Mouse (Mus musculus) liver, embryonic 13.5 days (tissue): ENCODE data around the gene Mettl23. TPM values are rescaled to one million over a fixed set of nuclear protein-coding genes. Genes with fewer than 3 reads are reported as not detected.
A peak's percentile ranks its signal among the peaks of the same experiment; 100 is the strongest.

Source experiments
- ATAC-seq: fragments of 200-750 bp; cut with Nextera tagmentation; 2 replicates; pipeline ENCODE4 v1.8.0; 2017; ENCODE audit warnings: low read depth, mild to moderate bottlenecking, moderate number of reproducible peaks, moderate library complexity
- DNase-seq: peaks from one replicate; pipeline ENCODE4 v3.0.0; 2022
- H3K27ac ChIP-seq: fragments of 300-500 bp; sonication (generic); 2 replicates; pipeline ENCODE4 v1.5.1; 2015; ENCODE audit warnings: moderate library complexity, mild to moderate bottlenecking, inconsistent platforms
- H3K27me3 ChIP-seq: fragments of 300-500 bp; sonication (generic); 2 replicates; pipeline ENCODE4 v1.6.1; 2015; ENCODE audit warnings: mild to moderate bottlenecking, inconsistent platforms
- H3K36me3 ChIP-seq: fragments of 300-500 bp; sonication (generic); 2 replicates; pipeline ENCODE4 v1.6.1; 2015; ENCODE audit warnings: mild to moderate bottlenecking, inconsistent platforms
- H3K4me1 ChIP-seq: fragments of 300-500 bp; sonication (generic); replicated peaks from 2 replicates; pipeline ENCODE4 v1.6.1; 2015; ENCODE audit warnings: inconsistent platforms
- H3K4me2 ChIP-seq: fragments of 300-500 bp; sonication (generic); 2 replicates; pipeline ENCODE4 v1.6.1; 2015; ENCODE audit warnings: inconsistent platforms, mild to moderate bottlenecking, moderate library complexity
- H3K4me3 ChIP-seq: fragments of 300-500 bp; sonication (generic); replicated peaks from 2 replicates; pipeline ENCODE4 v1.5.1; 2015; ENCODE audit warnings: mild to moderate bottlenecking, inconsistent platforms
- H3K9ac ChIP-seq: fragments of 300-500 bp; sonication (generic); 2 replicates; pipeline ENCODE4 v1.6.1; 2015; ENCODE audit warnings: mild to moderate bottlenecking, inconsistent platforms
- H3K9me3 ChIP-seq: fragments of 300-500 bp; sonication (generic); replicated peaks from 2 replicates; pipeline ENCODE4 v1.6.1; 2016; ENCODE audit warnings: inconsistent platforms
- WGBS: fragments of 180-500 bp; shearing (Covaris S2); methylation state at CpG from one replicate; pipeline ENCODE4 v1.1.7; 2015; ENCODE audit not compliant: insufficient replicate concordance; 5-methylcytosine and 5-hydroxymethylcytosine counted together
- polyA plus RNA-seq: library from polyadenylated mRNA; unstranded; fragments of >200 nt; fragmentation: Nextera tagmentation; extraction: Ambion mirVana; gene quantifications from 2 replicates; pipeline ENCODE4 v1.2.1, GENCODE M21; 2015

Mettl23 gene
- polyA plus RNA-seq, 1 experiment from 2014 or later: 47.0 TPM

DNA sequence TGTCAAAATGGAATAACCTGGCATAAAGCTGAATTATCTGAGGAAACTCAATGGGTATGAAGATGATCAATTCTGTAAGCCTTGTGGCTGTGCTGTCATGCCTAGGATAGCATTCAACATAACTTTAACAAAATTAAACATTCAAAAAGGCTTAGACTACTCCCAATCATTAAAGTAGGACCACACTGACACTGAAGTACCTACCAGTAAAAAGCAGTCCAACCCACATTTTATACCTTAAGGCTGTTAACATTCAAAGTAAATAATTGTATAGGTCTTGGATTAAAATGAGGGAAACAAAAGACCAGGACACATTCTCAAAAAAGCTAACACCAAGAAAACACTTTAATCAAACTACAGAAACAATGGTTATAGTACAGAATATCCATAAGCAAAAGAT lies 6.5 kb downstream of the Mettl23 start:
- no peak for DNase-seq
- Histone ChIP-seq H3K27ac (peak overlapping the region; percentile 23; the same call in 1 of the 2 replicates), H3K27me3 (no peaks in the 10 kb centered on the region), H3K36me3 (peaks cover 65% of the 10 kb centered on the region), H3K4me3 (peak overlapping the region; percentile 28; the same call in 1 of the 2 replicates), H3K4me1 (peaks cover 63% of the 10 kb centered on the region), H3K4me2 (0 out of 2 replicates have a peak overlapping the region, but pooled peaks have one; percentile 28), H3K9me3 (no peaks in the 10 kb centered on the region), H3K9ac (peak overlapping the region; percentile 55; the same call in 1 of the 2 replicates)
- ATAC-seq: no peak

DNA sequence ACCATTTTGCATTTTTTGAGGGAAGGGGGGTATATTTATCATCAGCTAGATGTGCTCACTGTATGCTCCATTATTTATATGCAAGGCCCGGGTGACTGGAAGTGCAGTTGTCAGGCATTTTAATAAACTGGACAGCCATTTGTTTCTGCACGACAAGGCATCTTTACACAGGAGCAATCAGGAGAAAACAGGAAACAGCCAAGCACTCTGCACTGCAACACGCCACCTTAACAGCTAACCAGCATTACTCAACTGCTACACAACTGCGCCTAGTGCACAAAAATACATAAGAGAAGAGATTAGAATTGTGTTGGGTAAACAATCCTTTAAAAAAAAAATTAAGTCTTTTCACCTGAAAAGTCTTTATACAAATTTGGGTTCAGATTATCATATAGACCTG lies 7.0 kb downstream of the Mettl23 start:
- ATAC-seq (no peak), DNase-seq (no peak)
- Histone ChIP-seq H3K4me3 (peak overlapping the region; percentile 98), H3K9ac (peak overlapping the region; percentile 99), H3K4me2 (peak overlapping the region; percentile 90), H3K27me3 (no peaks in the 10 kb centered on the region), H3K27ac (peak overlapping the region; percentile 66), H3K4me1 (peaks cover 64% of the 10 kb centered on the region), H3K36me3 (peaks cover 65% of the 10 kb centered on the region), H3K9me3 (no peaks in the 10 kb centered on the region)
- WGBS: 21% methylated on average over 4 of the region's 4 CpGs

DNA sequence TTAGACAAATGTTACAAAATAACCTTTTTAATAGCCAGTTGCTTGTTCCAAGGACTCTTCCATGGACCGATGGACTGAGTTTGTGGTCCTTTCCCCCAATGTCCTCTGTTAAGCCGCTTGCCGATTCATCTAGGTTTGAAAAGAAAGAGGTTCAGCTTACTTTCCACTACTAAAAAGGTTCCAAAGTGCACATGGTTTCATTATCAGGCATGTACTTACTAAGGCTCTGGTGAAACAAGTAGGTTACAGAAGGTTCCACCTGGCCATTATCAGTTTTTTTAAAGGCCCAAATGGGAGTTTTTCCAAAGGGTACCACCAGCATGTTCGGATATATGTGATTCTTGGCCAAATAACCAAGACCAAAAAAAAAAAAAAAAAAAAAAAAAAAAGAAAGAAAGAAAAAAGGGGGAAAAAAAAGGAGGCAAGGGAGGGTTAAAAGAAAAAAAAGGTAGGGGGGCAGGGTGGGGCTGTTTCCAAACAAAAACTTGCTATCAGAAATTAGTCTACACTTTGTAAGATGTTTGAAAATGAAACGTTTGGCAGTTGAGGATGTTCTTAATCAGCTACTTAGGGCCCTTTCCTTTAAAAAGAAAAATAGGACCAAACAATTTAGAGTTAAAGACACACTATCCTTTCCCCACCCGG lies 7.9 kb downstream of the Mettl23 start:
- DNase-seq (no peak), ATAC-seq (no peak)
- H3K36me3 ChIP-seq: peaks cover 60% of the 10 kb centered on the region
- H3K9ac ChIP-seq: peak overlapping the region; percentile 99
- peak overlapping the region; percentile 90 for H3K4me2 ChIP-seq
- H3K27me3 ChIP-seq: no peaks in the 10 kb centered on the region
- H3K9me3 ChIP-seq: no peaks in the 10 kb centered on the region
- 20% methylated on average over 6 of the region's 6 CpGs for WGBS
- peak overlapping the region; percentile 98 for H3K27ac ChIP-seq
- peaks cover 62% of the 10 kb centered on the region for H3K4me1 ChIP-seq
- H3K4me3 ChIP-seq: peak overlapping the region; percentile 98

DNA sequence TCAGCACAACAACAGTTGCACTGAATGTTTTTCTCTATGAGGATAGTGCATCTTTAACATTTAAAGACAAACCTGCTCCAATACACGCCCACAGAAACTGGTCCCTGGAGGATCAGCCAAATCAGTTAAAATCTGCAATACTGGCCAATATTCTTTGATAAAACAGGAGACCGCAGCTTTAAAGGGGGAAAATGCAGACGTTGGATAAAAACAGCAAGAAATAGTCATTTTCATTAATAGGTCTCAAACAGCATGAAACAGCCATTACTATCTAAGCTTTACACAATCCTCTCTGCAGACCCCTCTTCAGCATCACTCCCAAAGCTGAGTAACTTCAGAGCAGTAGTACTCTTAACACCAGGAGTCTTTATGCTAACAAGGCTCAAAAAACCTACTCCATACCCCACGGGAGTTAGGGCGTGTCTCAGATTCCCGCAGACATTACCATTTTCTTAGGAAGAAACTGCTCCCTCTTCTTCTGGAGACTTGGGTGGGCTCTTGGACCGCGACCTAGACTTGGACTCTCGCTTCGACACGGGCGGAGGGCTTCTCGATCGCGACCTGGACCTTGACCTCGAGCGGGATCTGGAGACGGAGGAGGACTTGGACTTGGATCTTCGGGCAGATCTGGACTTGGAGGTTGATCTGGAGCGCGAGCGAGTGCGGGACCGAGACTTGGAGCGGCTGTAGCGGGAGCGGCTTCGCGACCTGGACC lies 8.7 kb downstream of the Mettl23 start:
- peaks cover 57% of the 10 kb centered on the region for H3K4me1 ChIP-seq
- no peak for ATAC-seq
- H3K4me2 ChIP-seq: peak overlapping the region; percentile 90
- H3K27ac ChIP-seq: peak overlapping the region; percentile 98
- WGBS: under 1% methylated on average over 29 of the region's 29 CpGs
- H3K9me3 ChIP-seq: no peaks in the 10 kb centered on the region
- peak overlapping the region; percentile 99 for H3K9ac ChIP-seq
- peak overlapping the region; percentile 98 for H3K4me3 ChIP-seq
- no peak for DNase-seq
- H3K27me3 ChIP-seq: no peaks in the 10 kb centered on the region
- peaks cover 52% of the 10 kb centered on the region for H3K36me3 ChIP-seq

DNA sequence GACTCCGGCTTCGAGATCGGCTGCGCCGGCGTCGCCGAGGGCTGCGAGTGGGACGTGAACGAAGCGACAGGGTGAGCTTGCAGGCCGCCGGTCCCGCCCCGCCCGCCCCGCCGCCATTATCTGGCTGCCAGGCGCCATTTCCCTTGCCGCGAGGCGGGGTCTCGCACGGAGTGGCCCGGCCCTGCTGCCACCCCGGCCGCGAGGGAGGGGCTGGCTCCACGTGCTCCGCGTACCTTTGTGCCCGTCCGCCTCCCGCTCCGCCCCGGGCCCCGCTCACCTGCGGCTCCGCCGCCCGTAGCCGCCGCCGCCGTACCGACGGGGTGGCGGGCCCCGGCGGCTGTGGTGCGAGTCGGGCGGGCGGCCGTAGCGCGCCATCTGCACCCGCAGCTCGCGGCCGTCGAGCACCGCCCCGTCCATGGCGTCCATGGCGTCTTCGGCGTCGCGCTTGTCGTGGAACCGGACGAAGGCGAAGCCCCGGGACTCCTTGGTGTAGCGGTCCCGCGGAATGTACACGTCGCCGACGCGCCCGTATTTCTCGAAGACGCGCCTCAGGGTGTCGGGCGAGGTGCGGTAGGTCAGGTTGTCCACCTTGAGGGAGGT lies 9.3 kb downstream of the Mettl23 start, which contains the start of gene Mfsd11:
Gene Mfsd11, plus strand, starts transcription at position 150 of the 600 bp plus-strand sequence.
- H3K27me3 ChIP-seq: no peaks in the 10 kb centered on the region
- WGBS: 0% methylated on average over 88 of the region's 91 CpGs
- peak within 1 kb of the TSS; percentile 98 for H3K27ac ChIP-seq
- DNase-seq (peak; percentile 77), ATAC-seq (peak; percentile 62)
- peaks cover 57% of the 10 kb centered on the region for H3K4me1 ChIP-seq
- peaks cover 46% of the 10 kb centered on the region for H3K36me3 ChIP-seq
- H3K4me3 ChIP-seq: peak within 1 kb of the TSS; percentile 98
- H3K9ac ChIP-seq: peak within 1 kb of the TSS; percentile 99
- peak within 1 kb of the TSS; percentile 90 for H3K4me2 ChIP-seq
- H3K9me3 ChIP-seq: no peaks in the 10 kb centered on the region

DNA sequence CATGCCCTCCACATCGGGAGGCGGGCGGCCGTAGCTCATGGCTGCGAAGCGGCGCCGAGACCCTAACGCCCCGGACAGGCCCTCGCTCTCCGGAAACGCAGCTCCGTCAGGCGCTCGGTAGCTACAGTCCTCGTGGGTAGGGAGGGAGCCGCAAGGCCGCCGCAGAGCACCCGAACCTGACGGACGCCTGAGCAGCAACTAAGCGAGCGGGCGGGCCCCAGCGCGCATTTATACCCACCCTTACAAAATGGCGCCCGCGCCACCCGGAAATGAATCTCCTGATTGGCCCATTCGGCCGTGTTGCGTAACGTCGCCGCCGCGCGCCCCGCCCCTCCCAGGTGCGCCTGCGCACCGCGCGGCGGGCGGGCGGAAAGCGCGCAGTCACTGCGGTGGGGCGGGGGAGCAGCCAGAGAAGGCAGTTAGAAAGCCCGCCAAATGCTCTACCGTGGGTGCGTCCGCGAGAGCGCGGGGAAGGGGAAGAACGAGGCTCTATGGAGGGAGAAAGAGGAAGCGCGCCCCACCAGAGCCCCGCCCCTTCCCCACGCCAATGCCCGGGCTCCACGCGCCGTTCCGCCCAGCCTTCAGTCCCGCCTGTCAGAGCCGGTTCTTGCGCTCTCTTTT lies 9.9 kb downstream of the Mettl23 start, which contains the start of gene Srsf2:
Gene Srsf2, minus strand, starts transcription at position 204 of the 621 bp plus-strand sequence.
- Histone ChIP-seq H3K9me3 (no peaks in the 10 kb centered on the region), H3K27me3 (no peaks in the 10 kb centered on the region), H3K4me1 (peaks cover 51% of the 10 kb centered on the region), H3K4me2 (peak within 1 kb of the TSS; percentile 90), H3K36me3 (peaks cover 40% of the 10 kb centered on the region), H3K27ac (peak within 1 kb of the TSS; percentile 98), H3K4me3 (peak within 1 kb of the TSS; percentile 98), H3K9ac (peak within 1 kb of the TSS; percentile 99)
- peak; percentile 84 for ATAC-seq
- peak; percentile 92 for DNase-seq
- under 1% methylated on average over 73 of the region's 74 CpGs for WGBS

DNA sequence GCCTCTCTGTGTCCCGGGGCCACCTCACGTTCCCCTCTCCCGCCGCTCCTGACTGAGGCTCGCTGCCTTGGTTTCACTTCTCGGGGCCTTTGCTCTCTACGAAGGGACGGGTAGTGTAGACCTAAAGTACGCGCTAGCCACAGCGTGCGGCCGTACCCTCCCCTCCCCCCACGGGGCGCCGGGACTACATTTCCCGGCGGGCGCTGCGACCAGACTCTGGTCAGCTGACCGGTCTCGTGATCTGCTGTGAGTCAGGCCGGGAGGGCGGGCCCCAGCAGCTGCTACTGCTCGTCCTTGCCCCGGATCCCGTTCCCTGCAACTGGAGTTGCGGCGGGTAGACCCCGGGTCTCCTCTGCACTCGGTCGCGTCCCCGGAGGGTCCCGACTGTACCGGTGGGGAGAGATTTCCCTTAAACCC lies 10.4 kb downstream of the Mettl23 start:
- Histone ChIP-seq H3K27ac (peak overlapping the region; percentile 98), H3K9me3 (no peaks in the 10 kb centered on the region), H3K9ac (peak overlapping the region; percentile 92), H3K27me3 (no peaks in the 10 kb centered on the region), H3K36me3 (peaks cover 35% of the 10 kb centered on the region), H3K4me2 (peak overlapping the region; percentile 90), H3K4me3 (peak overlapping the region; percentile 98), H3K4me1 (peaks cover 45% of the 10 kb centered on the region)
- DNase-seq (peak; percentile 92), ATAC-seq (peak; percentile 84)
- WGBS: under 1% methylated on average over 36 of the region's 36 CpGs

DNA sequence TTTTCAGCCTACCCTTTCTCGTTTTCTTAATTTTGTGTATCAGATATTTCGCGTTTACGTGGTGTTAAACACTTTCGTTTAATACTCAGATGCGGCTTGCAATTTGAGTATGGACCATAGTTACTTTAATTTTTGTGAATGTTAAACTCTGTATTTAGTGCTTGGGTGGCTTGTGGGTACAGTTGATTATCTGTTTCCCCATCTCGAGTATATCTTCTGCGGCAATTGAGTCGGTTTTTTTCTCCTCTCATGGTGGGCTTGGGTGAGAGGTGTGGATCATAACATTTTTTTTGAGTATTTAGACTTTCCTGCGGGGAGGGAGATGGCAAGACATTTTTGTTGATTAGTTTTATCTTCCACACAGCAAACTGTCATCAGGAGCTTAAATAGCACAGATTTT lies 11.2 kb downstream of the Mettl23 start:
- H3K9ac ChIP-seq: peak overlapping the region; percentile 92
- WGBS: 19% methylated on average over 10 of the region's 10 CpGs
- H3K4me2 ChIP-seq: peak overlapping the region; percentile 90
- peak overlapping the region; percentile 98 for H3K27ac ChIP-seq
- H3K36me3 ChIP-seq: peaks cover 35% of the 10 kb centered on the region
- no peak for ATAC-seq
- H3K4me3 ChIP-seq: peak overlapping the region; percentile 98
- peaks cover 40% of the 10 kb centered on the region for H3K4me1 ChIP-seq
- no peaks in the 10 kb centered on the region for H3K9me3 ChIP-seq
- no peaks in the 10 kb centered on the region for H3K27me3 ChIP-seq
- DNase-seq: no peak

DNA sequence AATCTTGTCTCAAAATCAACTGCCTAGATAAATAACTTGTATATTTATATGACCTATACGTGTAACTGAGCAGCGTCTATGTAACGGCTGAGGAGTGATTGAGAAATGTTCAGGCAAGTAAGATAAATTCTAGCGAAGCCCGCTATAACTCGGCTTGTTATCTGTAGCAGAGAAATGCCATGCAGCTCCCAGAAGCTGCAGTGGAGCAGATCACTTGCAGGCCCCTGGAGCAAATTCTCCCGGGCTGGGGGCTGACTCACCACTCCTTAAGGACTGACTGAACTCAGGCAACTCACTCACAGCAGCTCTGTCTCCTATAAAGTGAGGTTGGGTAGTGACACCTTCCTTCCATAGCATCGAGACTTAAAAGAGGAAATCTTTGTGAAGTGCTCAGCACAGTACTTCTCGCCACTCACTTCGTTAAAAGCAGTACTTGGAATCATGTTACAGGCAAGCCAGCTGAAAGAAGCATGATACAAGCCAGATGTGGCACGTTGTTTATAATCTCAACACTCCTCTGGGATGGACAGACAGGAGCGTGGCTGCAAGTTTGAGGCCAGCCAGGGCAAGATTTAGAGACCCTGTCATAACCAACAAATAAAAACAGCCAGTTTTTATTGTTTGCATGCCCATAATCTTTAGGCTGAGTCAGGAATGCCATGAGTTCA lies 14.2 kb downstream of the Mettl23 start:
- DNase-seq (no peak), ATAC-seq (no peak)
- H3K27me3 ChIP-seq: no peaks in the 10 kb centered on the region
- H3K36me3 ChIP-seq: peaks cover 26% of the 10 kb centered on the region
- no peaks in the 10 kb centered on the region for H3K9me3 ChIP-seq
- H3K4me2 ChIP-seq: no peak overlapping the region
- H3K4me1 ChIP-seq: peaks cover 26% of the 10 kb centered on the region
- no peak overlapping the region for H3K9ac ChIP-seq
- 59% methylated on average over 12 of the region's 12 CpGs for WGBS
- no peak overlapping the region for H3K4me3 ChIP-seq
- H3K27ac ChIP-seq: no peak overlapping the region

DNA sequence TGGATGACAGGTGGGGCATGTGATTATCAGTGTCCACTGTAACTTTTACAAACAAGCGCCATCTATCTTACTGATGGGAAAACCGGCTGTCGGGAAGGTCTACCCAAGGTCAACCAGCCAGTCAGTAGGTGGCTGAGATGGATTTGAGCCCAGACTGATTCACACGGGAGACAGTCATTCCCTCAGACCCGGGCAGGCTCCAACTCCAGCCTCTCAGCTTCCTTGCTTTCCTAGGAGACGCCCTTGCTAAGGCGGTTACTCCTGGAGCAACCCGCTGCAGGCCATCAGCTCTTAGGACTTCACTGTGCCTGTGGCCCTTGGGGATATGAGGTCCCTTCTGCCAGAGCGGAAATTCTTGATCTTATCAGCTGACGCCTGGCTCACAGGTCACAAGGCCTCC lies 21.4 kb downstream of the Mettl23 start:
- ATAC-seq (no peak), DNase-seq (no peak)
- H3K4me3 ChIP-seq: no peak overlapping the region
- no peak overlapping the region for H3K9ac ChIP-seq
- no peaks in the 10 kb centered on the region for H3K4me1 ChIP-seq
- H3K9me3 ChIP-seq: no peaks in the 10 kb centered on the region
- no peaks in the 10 kb centered on the region for H3K27me3 ChIP-seq
- 64% methylated on average over 10 of the region's 10 CpGs for WGBS
- H3K4me2 ChIP-seq: no peak overlapping the region
- peaks cover 49% of the 10 kb centered on the region for H3K36me3 ChIP-seq
- H3K27ac ChIP-seq: no peak overlapping the region
